Mouse (Mus musculus): ENCODE data around the gene Olfr1448. TPM values are rescaled to one million over a fixed set of nuclear protein-coding genes. Genes with fewer than 3 reads are reported as not detected.
"Not testable (repeated sequence)": the region's sequence is repeated elsewhere in the genome, so short reads cannot be mapped to it uniquely, and the experiment has no call there.

Olfr1448 gene
- not detected in 2 replicates for polyA plus RNA-seq (2015; fragmentation: Nextera tagmentation; extraction: Ambion mirVana)

- WGBS = 59% methylated on average over 1 of the region's 1 CpGs
- no peaks in the 10 kb centered on the region for H3K36me3 ChIP-seq (ENCODE audit: control insufficient read depth, insufficient read depth)
- no peak within 1 kb of the TSS for H3K4me3 ChIP-seq (ENCODE audit: low read length)
- no peak within 1 kb of the TSS for H3K4me2 ChIP-seq (ENCODE audit: low read depth, low read length)
- no peaks in the 10 kb centered on the region for H3K9me3 ChIP-seq (replicated peaks; ENCODE audit: control insufficient read depth, low read length)
- H3K4me1 ChIP-seq (ENCODE audit: control insufficient read depth, insufficient read depth, low read length) = no peaks in the 10 kb centered on the region
- H3K27me3 ChIP-seq (ENCODE audit: control insufficient read depth, insufficient read depth, low read length) = no peaks in the 10 kb centered on the region
- no peak within 1 kb of the TSS for H3K9ac ChIP-seq (ENCODE audit: low read length)
- no peak within 1 kb of the TSS for H3K27ac ChIP-seq (ENCODE audit: low read length)
- ATAC-seq (replicated peaks; ENCODE audit: extremely low read depth, insufficient read depth, low FRiP score) = no peak
These were observed at the start of gene Olfr1448 for GRCm38 (mm10) chr19:12924319-12924718. Gene Olfr1448, minus strand, starts transcription at chr19:12924419.

- not testable (repeated sequence) for H3K4me1 ChIP-seq (ENCODE audit: control insufficient read depth, insufficient read depth, low read length); H3K27me3 ChIP-seq (ENCODE audit: control insufficient read depth, insufficient read depth, low read length); H3K36me3 ChIP-seq (ENCODE audit: control insufficient read depth, insufficient read depth); H3K4me2 ChIP-seq (ENCODE audit: low read depth, low read length); H3K9ac ChIP-seq (ENCODE audit: low read length); H3K27ac ChIP-seq (ENCODE audit: low read length); ATAC-seq (replicated peaks; ENCODE audit: extremely low read depth, insufficient read depth, low FRiP score); H3K4me3 ChIP-seq (ENCODE audit: low read length); H3K9me3 ChIP-seq (replicated peaks; ENCODE audit: control insufficient read depth, low read length)
- WGBS = 73% methylated on average over 5 of the region's 5 CpGs
These were observed 45.9 kb upstream of the Olfr1448 start for GRCm38 (mm10) chr19:12970082-12970481.

DNA sequence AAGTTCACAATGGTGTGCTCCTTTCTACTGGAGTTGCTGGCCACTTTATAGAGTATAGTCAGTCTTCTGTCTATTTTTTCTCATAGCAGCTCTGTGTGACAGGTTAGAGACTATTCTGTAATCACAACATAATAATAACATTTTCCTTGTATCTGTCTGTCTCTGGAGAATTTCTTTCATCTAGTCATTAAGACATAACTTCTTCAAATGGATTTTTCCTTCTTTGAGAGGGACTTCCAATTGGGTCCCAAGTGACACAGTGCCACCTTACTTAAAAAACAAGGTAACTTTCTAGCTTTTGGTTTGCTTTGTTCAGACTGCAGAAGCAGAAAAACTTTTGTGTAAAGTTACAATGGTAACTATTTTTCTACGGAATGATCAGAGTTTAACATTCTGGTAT is 25.7 kb upstream of the Olfr1448 start, which contains the start of gene Olfr1450:
TSS of gene Olfr1450 (plus strand) at position 301 of the 400 bp plus-strand sequence.
- Histone ChIP-seq H3K27ac (ENCODE audit: low read length) (no peak within 1 kb of the TSS), H3K36me3 (ENCODE audit: control insufficient read depth, insufficient read depth) (no peaks in the 10 kb centered on the region), H3K9me3 (replicated peaks; ENCODE audit: control insufficient read depth, low read length) (peaks cover 2% of the 10 kb centered on the region; the same call in 1 of the 2 replicates), H3K4me3 (ENCODE audit: low read length) (no peak within 1 kb of the TSS), H3K4me1 (ENCODE audit: control insufficient read depth, insufficient read depth, low read length) (no peaks in the 10 kb centered on the region), H3K27me3 (ENCODE audit: control insufficient read depth, insufficient read depth, low read length) (no peaks in the 10 kb centered on the region), H3K9ac (ENCODE audit: low read length) (no peak within 1 kb of the TSS), H3K4me2 (ENCODE audit: low read depth, low read length) (no peak within 1 kb of the TSS)
- no peak for ATAC-seq (replicated peaks; ENCODE audit: extremely low read depth, insufficient read depth, low FRiP score)
- WGBS = 80% methylated on average over 1 of the region's 1 CpGs

DNA sequence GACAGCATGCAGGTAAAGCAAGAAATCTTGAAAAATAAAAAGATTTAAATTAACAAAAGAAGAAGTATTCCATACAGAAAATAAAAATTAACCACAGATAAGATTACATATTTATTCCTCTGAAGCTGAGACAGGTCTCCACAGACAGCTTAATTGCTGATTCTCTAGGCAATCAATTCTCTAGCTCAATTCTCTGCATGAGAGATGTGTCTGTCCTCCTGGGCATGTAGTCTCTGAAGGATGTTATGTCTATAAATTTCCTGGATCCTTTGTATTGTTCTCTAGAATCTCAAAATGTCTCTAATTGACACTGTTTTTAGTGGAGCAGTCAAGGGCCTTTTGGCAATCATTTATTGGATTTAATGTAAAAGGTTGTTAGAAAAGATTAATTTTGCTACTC is 6.3 kb upstream of the Olfr1448 start, which contains the start of gene Olfr1449:
TSS of gene Olfr1449 (plus strand) at position 301 of the 400 bp plus-strand sequence.
- ATAC-seq (replicated peaks; ENCODE audit: extremely low read depth, insufficient read depth, low FRiP score) = no peak
- no peaks in the 10 kb centered on the region for H3K4me1 ChIP-seq (ENCODE audit: control insufficient read depth, insufficient read depth, low read length)
- H3K9ac ChIP-seq (ENCODE audit: low read length) = no peak within 1 kb of the TSS
- no peak within 1 kb of the TSS for H3K4me3 ChIP-seq (ENCODE audit: low read length)
- H3K36me3 ChIP-seq (ENCODE audit: control insufficient read depth, insufficient read depth) = no peaks in the 10 kb centered on the region
- H3K27ac ChIP-seq (ENCODE audit: low read length) = no peak within 1 kb of the TSS
- H3K27me3 ChIP-seq (ENCODE audit: control insufficient read depth, insufficient read depth, low read length) = no peaks in the 10 kb centered on the region
- no peak within 1 kb of the TSS for H3K4me2 ChIP-seq (ENCODE audit: low read depth, low read length)
- H3K9me3 ChIP-seq (replicated peaks; ENCODE audit: control insufficient read depth, low read length) = no peaks in the 10 kb centered on the region

- no peaks in the 10 kb centered on the region for H3K27me3 ChIP-seq (ENCODE audit: control insufficient read depth, insufficient read depth, low read length)
- no peaks in the 10 kb centered on the region for H3K4me1 ChIP-seq (ENCODE audit: control insufficient read depth, insufficient read depth, low read length)
- no peak for ATAC-seq (replicated peaks; ENCODE audit: extremely low read depth, insufficient read depth, low FRiP score)
- no peaks in the 10 kb centered on the region for H3K36me3 ChIP-seq (ENCODE audit: control insufficient read depth, insufficient read depth)
- H3K9ac ChIP-seq (ENCODE audit: low read length) = no peak within 1 kb of the TSS
- H3K4me2 ChIP-seq (ENCODE audit: low read depth, low read length) = no peak within 1 kb of the TSS
- WGBS = 84% methylated on average over 1 of the region's 1 CpGs
- no peak within 1 kb of the TSS for H3K27ac ChIP-seq (ENCODE audit: low read length)
- H3K4me3 ChIP-seq (ENCODE audit: low read length) = no peak within 1 kb of the TSS
- H3K9me3 ChIP-seq (replicated peaks; ENCODE audit: control insufficient read depth, low read length) = no peaks in the 10 kb centered on the region; the same call in 1 of the 2 replicates
These were observed 20.6 kb downstream of the Olfr1448 start, which contains the start of gene Olfr1447 for GRCm38 (mm10) chr19:12903643-12904042. Gene Olfr1447, minus strand, starts transcription at chr19:12903743.

- Histone ChIP-seq H3K27ac (ENCODE audit: low read length) (no peak within 1 kb of the TSS), H3K27me3 (ENCODE audit: control insufficient read depth, insufficient read depth, low read length) (no peaks in the 10 kb centered on the region), H3K9ac (ENCODE audit: low read length) (no peak within 1 kb of the TSS), H3K36me3 (ENCODE audit: control insufficient read depth, insufficient read depth) (no peaks in the 10 kb centered on the region), H3K4me3 (ENCODE audit: low read length) (no peak within 1 kb of the TSS), H3K4me2 (ENCODE audit: low read depth, low read length) (no peak within 1 kb of the TSS), H3K9me3 (replicated peaks; ENCODE audit: control insufficient read depth, low read length) (no peaks in the 10 kb centered on the region), H3K4me1 (ENCODE audit: control insufficient read depth, insufficient read depth, low read length) (no peaks in the 10 kb centered on the region)
- WGBS = 63% methylated on average over 1 of the region's 1 CpGs
- ATAC-seq (replicated peaks; ENCODE audit: extremely low read depth, insufficient read depth, low FRiP score) = no peak
These were observed 30.8 kb downstream of the Olfr1448 start, which contains the start of gene Olfr1446 for GRCm38 (mm10) chr19:12893424-12893823. Gene Olfr1446, minus strand, starts transcription at chr19:12893524.

GRCm38 (mm10) chr19:12883555-12883954 is 40.7 kb downstream of the Olfr1448 start, which contains the start of gene Olfr1445:
Gene Olfr1445, plus strand, starts transcription at chr19:12883855.
- WGBS = 73% methylated on average over 2 of the region's 2 CpGs
- H3K27me3 ChIP-seq (ENCODE audit: control insufficient read depth, insufficient read depth, low read length) = no peaks in the 10 kb centered on the region
- H3K4me1 ChIP-seq (ENCODE audit: control insufficient read depth, insufficient read depth, low read length) = no peaks in the 10 kb centered on the region
- H3K9me3 ChIP-seq (replicated peaks; ENCODE audit: control insufficient read depth, low read length) = no peaks in the 10 kb centered on the region
- H3K36me3 ChIP-seq (ENCODE audit: control insufficient read depth, insufficient read depth) = no peaks in the 10 kb centered on the region
- H3K27ac ChIP-seq (ENCODE audit: low read length) = no peak within 1 kb of the TSS
- H3K9ac ChIP-seq (ENCODE audit: low read length) = no peak within 1 kb of the TSS
- H3K4me2 ChIP-seq (ENCODE audit: low read depth, low read length) = no peak within 1 kb of the TSS
- no peak within 1 kb of the TSS for H3K4me3 ChIP-seq (ENCODE audit: low read length)
- no peak for ATAC-seq (replicated peaks; ENCODE audit: extremely low read depth, insufficient read depth, low FRiP score)

Other genes with a start within 250 kb of the Olfr1448 start
- not detected in 2 replicates for gene Olfr1443, start 246.3 kb downstream of the Olfr1448 start, polyA plus RNA-seq (2015; fragmentation: Nextera tagmentation; extraction: Ambion mirVana)
- not detected in 2 replicates for gene Keg1, start 228.6 kb downstream of the Olfr1448 start, polyA plus RNA-seq (2015; fragmentation: Nextera tagmentation; extraction: Ambion mirVana)
- gene Cntf, start 158.8 kb downstream of the Olfr1448 start, polyA plus RNA-seq (2015; fragmentation: Nextera tagmentation; extraction: Ambion mirVana) = 1.0 TPM in 2 replicates
- 9.9 and 10.5 TPM in 2 replicates for gene Zfp91, start 128.3 kb downstream of the Olfr1448 start, polyA plus RNA-seq (2015; fragmentation: Nextera tagmentation; extraction: Ambion mirVana)
- gene Lpxn, start 128.2 kb downstream of the Olfr1448 start, polyA plus RNA-seq (2015; fragmentation: Nextera tagmentation; extraction: Ambion mirVana) = 2.5 and 4.9 TPM in 2 replicates
- gene Gm5244, start 77.7 kb downstream of the Olfr1448 start, polyA plus RNA-seq (2015; fragmentation: Nextera tagmentation; extraction: Ambion mirVana) = not detected in 2 replicates
- not detected in 2 replicates for gene Olfr1444, start 67.1 kb downstream of the Olfr1448 start, polyA plus RNA-seq (2015; fragmentation: Nextera tagmentation; extraction: Ambion mirVana)
- gene Olfr1445, start 40.6 kb downstream of the Olfr1448 start, polyA plus RNA-seq (2015; fragmentation: Nextera tagmentation; extraction: Ambion mirVana) = not detected in 2 replicates
- gene Olfr1446, start 30.9 kb downstream of the Olfr1448 start, polyA plus RNA-seq (2015; fragmentation: Nextera tagmentation; extraction: Ambion mirVana) = not detected in 2 replicates
- gene Olfr1447, start 20.7 kb downstream of the Olfr1448 start, polyA plus RNA-seq (2015; fragmentation: Nextera tagmentation; extraction: Ambion mirVana) = not detected in 2 replicates
- not detected in 2 replicates for gene Olfr1449, start 6.4 kb upstream of the Olfr1448 start, polyA plus RNA-seq (2015; fragmentation: Nextera tagmentation; extraction: Ambion mirVana)
- not detected in 2 replicates for gene Olfr1450, start 25.8 kb upstream of the Olfr1448 start, polyA plus RNA-seq (2015; fragmentation: Nextera tagmentation; extraction: Ambion mirVana)
- not detected in 2 replicates for gene Olfr1451, start 70.6 kb upstream of the Olfr1448 start, polyA plus RNA-seq (2015; fragmentation: Nextera tagmentation; extraction: Ambion mirVana)
- not detected in 2 replicates for gene Olfr1453, start 103.9 kb upstream of the Olfr1448 start, polyA plus RNA-seq (2015; fragmentation: Nextera tagmentation; extraction: Ambion mirVana)
- not detected in 2 replicates for gene Olfr1454, start 136.2 kb upstream of the Olfr1448 start, polyA plus RNA-seq (2015; fragmentation: Nextera tagmentation; extraction: Ambion mirVana)
- not detected in 2 replicates for gene Olfr1457, start 173.5 kb upstream of the Olfr1448 start, polyA plus RNA-seq (2015; fragmentation: Nextera tagmentation; extraction: Ambion mirVana)
- gene Olfr1458, start 182.4 kb upstream of the Olfr1448 start, polyA plus RNA-seq (2015; fragmentation: Nextera tagmentation; extraction: Ambion mirVana) = not detected in 2 replicates
- gene Olfr1459, start 225.1 kb upstream of the Olfr1448 start, polyA plus RNA-seq (2015; fragmentation: Nextera tagmentation; extraction: Ambion mirVana) = not detected in 2 replicates
- gene Olfr1461, start 238.6 kb upstream of the Olfr1448 start, polyA plus RNA-seq (2015; fragmentation: Nextera tagmentation; extraction: Ambion mirVana) = not detected in 2 replicates

Data from heart, embryonic 16.5 days (tissue).